Mouse (Mus musculus) olfactory bulb, adult 2 months (tissue): ENCODE results near the gene Pin4.

Experiments used
- CTCF ChIP-seq: fragments of 200-500 bp; IDR thresholded peaks from 2 replicates; pipeline ENCODE4 v1.5.1; 2012; ENCODE audit warnings: low read depth, mild to moderate bottlenecking, low read length, moderate library complexity; ENCODE audit not compliant: insufficient read depth
- POLR2A ChIP-seq: fragments of 200-500 bp; IDR thresholded peaks from 2 replicates; pipeline ENCODE4 v1.6.1; 2012; ENCODE audit warnings: mild to moderate bottlenecking, low read depth, low read length, moderate library complexity; ENCODE audit not compliant: insufficient read depth

GRCm38 (mm10) chrX:102073605-102074325, 45.5 kb upstream of the Pin4 start:
- TF ChIP-seq POLR2A, result no peak
- no peak for TF ChIP-seq CTCF
